36 mouse cellular contexts compared by ENCODE assay signal in the genomic region with DNA sequence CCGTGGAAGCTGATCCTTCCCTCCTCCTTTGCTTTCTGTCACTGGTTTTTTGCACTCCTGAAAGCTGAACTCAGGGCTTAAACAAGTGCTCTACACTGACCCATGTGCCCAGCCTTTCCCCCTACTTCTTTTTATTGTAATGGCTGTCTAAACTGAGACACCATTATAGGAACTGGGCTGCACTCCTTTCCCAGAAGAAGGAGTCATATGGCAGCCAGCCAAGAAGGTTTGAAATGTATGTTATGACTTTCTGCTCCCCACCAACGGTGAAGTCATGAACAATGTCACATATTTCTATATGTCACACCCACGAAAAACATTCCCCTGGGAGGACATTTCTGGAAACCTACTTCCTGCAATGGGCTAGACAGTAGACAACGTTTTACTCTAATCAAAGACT. TPM values are rescaled to one million over a fixed set of nuclear protein-coding genes. Genes with fewer than 3 reads are reported as not detected.
DNase-seq lines count a peak whose midpoint lies in the region; ATAC-seq and TF ChIP-seq lines count a peak whose summit lies in the region.
"Had no signal": no experiment of that assay in that cellular context is flagged by ENCODE, and none has a peak within 500 bp of the region (broad histone marks: within the 10 kb centered on the region; RNA-seq: fewer than 3 reads in every experiment).

No protein-coding gene starts in this region.

- H3K9ac ChIP-seq in embryonic facial prominence, embryonic 14.5 days (ENCODE audit: low read depth, low read length): no peak overlapping the region
- H3K9ac ChIP-seq in liver, embryonic 13.5 days: no peak overlapping the region
- H3K9ac ChIP-seq in intestine, embryonic 16.5 days (ENCODE audit: low read depth, low read length): no peak overlapping the region
- H3K9ac ChIP-seq in liver, postnatal 0 days (replicated peaks): no peak overlapping the region
- H3K9ac ChIP-seq: embryonic facial prominence, embryonic 12.5 days; forebrain, embryonic 13.5 days; hindbrain, embryonic 13.5 days; kidney, embryonic 15.5 days; limb, embryonic 13.5 days; lung, embryonic 15.5 days; midbrain, embryonic 13.5 days had no signal

- H3K4me1 ChIP-seq in embryonic facial prominence, embryonic 14.5 days (ENCODE audit: control insufficient read depth, insufficient read depth, low read length): no peaks in the 10 kb centered on the region
- H3K4me1 ChIP-seq in embryonic facial prominence, embryonic 10.5 days: no peaks in the 10 kb centered on the region
- peaks cover 45% of the 10 kb centered on the region for H3K4me1 ChIP-seq in liver, embryonic 13.5 days (replicated peaks)
- no peaks in the 10 kb centered on the region for H3K4me1 ChIP-seq in intestine, embryonic 16.5 days (ENCODE audit: control insufficient read depth, insufficient read depth, low read length)
- no peaks in the 10 kb centered on the region for H3K4me1 ChIP-seq in liver, postnatal 0 days (ENCODE audit: insufficient read depth)
- H3K4me1 ChIP-seq: embryonic facial prominence, embryonic 12.5 days; forebrain, embryonic 13.5 days; hindbrain, embryonic 13.5 days; kidney, embryonic 15.5 days; limb, embryonic 13.5 days; lung, embryonic 15.5 days; midbrain, embryonic 13.5 days had no signal

- no peaks in the 10 kb centered on the region for H3K36me3 ChIP-seq in embryonic facial prominence, embryonic 14.5 days (ENCODE audit: control insufficient read depth, insufficient read depth, low read length)
- H3K36me3 ChIP-seq in embryonic facial prominence, embryonic 10.5 days (replicated peaks): no peaks in the 10 kb centered on the region
- H3K36me3 ChIP-seq in liver, embryonic 13.5 days: peaks cover 74% of the 10 kb centered on the region
- no peaks in the 10 kb centered on the region for H3K36me3 ChIP-seq in intestine, embryonic 16.5 days (ENCODE audit: control insufficient read depth, insufficient read depth, low read length)
- peaks cover 32% of the 10 kb centered on the region for H3K36me3 ChIP-seq in liver, postnatal 0 days (replicated peaks; ENCODE audit: insufficient read depth, low read length)
- H3K36me3 ChIP-seq: embryonic facial prominence, embryonic 12.5 days; hindbrain, embryonic 13.5 days; kidney, embryonic 15.5 days; limb, embryonic 13.5 days; lung, embryonic 15.5 days; midbrain, embryonic 13.5 days had no signal

- H3K9me3 ChIP-seq in embryonic facial prominence, embryonic 14.5 days (ENCODE audit: control insufficient read depth, low read length): no peaks in the 10 kb centered on the region
- H3K9me3 ChIP-seq in embryonic facial prominence, embryonic 10.5 days: no peaks in the 10 kb centered on the region
- H3K9me3 ChIP-seq in liver, embryonic 13.5 days (replicated peaks): no peaks in the 10 kb centered on the region
- H3K9me3 ChIP-seq in intestine, embryonic 16.5 days (ENCODE audit: control insufficient read depth, low read length): no peaks in the 10 kb centered on the region
- H3K9me3 ChIP-seq in liver, postnatal 0 days (ENCODE audit: low read length): no peaks in the 10 kb centered on the region
- H3K9me3 ChIP-seq: embryonic facial prominence, embryonic 12.5 days; forebrain, embryonic 13.5 days; G1E; hindbrain, embryonic 13.5 days; kidney, embryonic 15.5 days; limb, embryonic 13.5 days; lung, embryonic 15.5 days; midbrain, embryonic 13.5 days had no signal

- H3K4me3 ChIP-seq in embryonic facial prominence, embryonic 14.5 days (ENCODE audit: low read depth, low read length): no peak overlapping the region
- H3K4me3 ChIP-seq in embryonic facial prominence, embryonic 10.5 days: no peak overlapping the region
- peak overlapping the region; percentile 28 for H3K4me3 ChIP-seq in liver, embryonic 13.5 days (replicated peaks)
- H3K4me3 ChIP-seq in intestine, embryonic 16.5 days (ENCODE audit: low read length): no peak overlapping the region
- no peak overlapping the region for H3K4me3 ChIP-seq in liver, postnatal 0 days (ENCODE audit: low read depth, low read length)
- H3K4me3 ChIP-seq: embryonic facial prominence, embryonic 12.5 days; forebrain, embryonic 13.5 days; hindbrain, embryonic 13.5 days; kidney, embryonic 15.5 days; left cerebral cortex, adult 2 months; limb, embryonic 13.5 days; lung, embryonic 15.5 days; midbrain, embryonic 13.5 days had no signal

- H3K27me3 ChIP-seq in embryonic facial prominence, embryonic 14.5 days (replicated peaks; ENCODE audit: control insufficient read depth, insufficient read depth, low read length): no peaks in the 10 kb centered on the region
- no peaks in the 10 kb centered on the region for H3K27me3 ChIP-seq in embryonic facial prominence, embryonic 10.5 days (replicated peaks; ENCODE audit: low read depth, poor library complexity, severe bottlenecking)
- H3K27me3 ChIP-seq in liver, embryonic 13.5 days: peaks cover 8% of the 10 kb centered on the region; the same call in 1 of the 2 replicates
- no peaks in the 10 kb centered on the region for H3K27me3 ChIP-seq in intestine, embryonic 16.5 days (replicated peaks; ENCODE audit: control insufficient read depth, insufficient read depth, low read length)
- H3K27me3 ChIP-seq in liver, postnatal 0 days (ENCODE audit: insufficient read depth, low read length): no peaks in the 10 kb centered on the region
- H3K27me3 ChIP-seq: embryonic facial prominence, embryonic 12.5 days; forebrain, embryonic 13.5 days; lung, embryonic 15.5 days; midbrain, embryonic 13.5 days; Patski had no signal

- no peak overlapping the region for H3K4me2 ChIP-seq in embryonic facial prominence, embryonic 14.5 days (ENCODE audit: low read depth, low read length)
- peak overlapping the region; percentile 47 for H3K4me2 ChIP-seq in liver, embryonic 13.5 days
- H3K4me2 ChIP-seq in intestine, embryonic 16.5 days (ENCODE audit: low read depth, low read length): no peak overlapping the region
- peak overlapping the region; percentile 1; the same call in 1 of the 2 replicates for H3K4me2 ChIP-seq in liver, postnatal 0 days (ENCODE audit: low read depth, low read length)
- H3K4me2 ChIP-seq: embryonic facial prominence, embryonic 12.5 days; forebrain, embryonic 13.5 days; hindbrain, embryonic 13.5 days; kidney, embryonic 15.5 days; limb, embryonic 13.5 days; lung, embryonic 15.5 days; midbrain, embryonic 13.5 days had no signal

- no peak for ATAC-seq in embryonic facial prominence, embryonic 14.5 days (ENCODE audit: low read depth)
- no peak for ATAC-seq in liver, embryonic 13.5 days (ENCODE audit: low read depth)
- peak; percentile 27; the same call in 1 of the 2 replicates for ATAC-seq in intestine, embryonic 16.5 days
- no peak for ATAC-seq in liver, postnatal 0 days
- ATAC-seq: forebrain, embryonic 13.5 days; midbrain, embryonic 13.5 days; Patski had no signal

- peak; percentile 19 for DNase-seq in embryonic facial prominence, embryonic 14.5 days (ENCODE audit: low spot score)
- DNase-seq in embryonic facial prominence, embryonic 10.5 days (ENCODE audit: low spot score): no peak
- no peak for DNase-seq in liver, embryonic 13.5 days
- DNase-seq in liver: no peak
- no peak for DNase-seq in liver, postnatal 0 days
- no peak for DNase-seq in adrenal gland, adult 8-10 months
- no peak for DNase-seq in spleen, postnatal 14 days (ENCODE audit: low spot score in 2 of 2)
- DNase-seq: adrenal gland, postnatal 14 days; cerebellum, adult 11 months; cerebellum, adult 9-10 months; cerebellum, postnatal 36 days; gastrocnemius, postnatal 14 days; heart, postnatal 36 days; kidney, adult 18-20 months; kidney, postnatal 25 days; right cerebral cortex, postnatal 14 days; thymus, adult 2 months had no signal

- no peak overlapping the region for H3K27ac ChIP-seq in embryonic facial prominence, embryonic 14.5 days (replicated peaks; ENCODE audit: low read depth, low read length)
- no peak overlapping the region for H3K27ac ChIP-seq in embryonic facial prominence, embryonic 10.5 days (replicated peaks)
- no peak overlapping the region; the same call in 1 of the 2 replicates for H3K27ac ChIP-seq in liver, embryonic 13.5 days
- H3K27ac ChIP-seq in intestine, embryonic 16.5 days (ENCODE audit: low read length): no peak overlapping the region
- H3K27ac ChIP-seq in liver, postnatal 0 days (ENCODE audit: low read depth): no peak overlapping the region
- H3K27ac ChIP-seq: embryonic facial prominence, embryonic 12.5 days; forebrain, embryonic 13.5 days; hindbrain, embryonic 13.5 days; kidney, embryonic 15.5 days; left cerebral cortex, adult 2 months; limb, embryonic 13.5 days; lung, embryonic 15.5 days; macrophage; midbrain, embryonic 13.5 days had no signal

- no peak for TF ChIP-seq EP300 in liver, postnatal 0 days (IDR thresholded peaks at IDR 0.05; ENCODE audit: low read depth)

- 46% methylated on average over 4 of the region's 4 CpGs for WGBS in embryonic facial prominence, embryonic 14.5 days
- 76% methylated on average over 4 of the region's 4 CpGs for WGBS in embryonic facial prominence, embryonic 10.5 days
- WGBS in liver, embryonic 13.5 days (ENCODE audit: insufficient replicate concordance): 60% methylated on average over 4 of the region's 4 CpGs
- 35% methylated on average over 4 of the region's 4 CpGs for WGBS in intestine, embryonic 16.5 days
- WGBS in liver, postnatal 0 days (ENCODE audit: insufficient replicate concordance): 61% methylated on average over 4 of the region's 4 CpGs

- TF ChIP-seq CTCF in liver, postnatal 0 days (IDR thresholded peaks at IDR 0.05; ENCODE audit: low read depth): no peak

RNA-seq across cellular contexts. Expression of a gene that starts 5.3 kb away (rescaled TPM):
- 3.6 and 3.7 TPM in 2 replicates for polyA plus RNA-seq in embryonic facial prominence, embryonic 14.5 days (2014; fragmentation: Nextera tagmentation; extraction: Ambion mirVana)
- polyA plus RNA-seq in embryonic facial prominence, embryonic 10.5 days (2016; fragmentation: Nextera tagmentation; extraction: Ambion mirVana): 5.8 and 6.0 TPM in 2 replicates
- 286 and 323 TPM in 2 replicates for polyA plus RNA-seq in liver, embryonic 13.5 days (2015; fragmentation: Nextera tagmentation; extraction: Ambion mirVana)
- 3.3 and 5.7 TPM in 2 replicates for polyA plus RNA-seq in intestine, embryonic 16.5 days (2015; fragmentation: Nextera tagmentation; extraction: Ambion mirVana)
- 85.7 and 86.7 TPM in 2 replicates for polyA plus RNA-seq in liver, postnatal 0 days (2015; fragmentation: Nextera tagmentation; extraction: Ambion mirVana)
- total RNA-seq in adrenal gland, adult 8-10 months (2022): under 1 TPM in 1 of 4 experiments, not detected in 3; 0.17 TPM
- total RNA-seq: gastrocnemius, postnatal 14 days; granulocyte monocyte progenitor cell, adult 5-6 weeks; layer of hippocampus, adult 18-20 months; left cerebral cortex, adult 2 months; left cerebral cortex, postnatal 25 days had no signal
- polyA plus RNA-seq: macrophage; small intestine, adult 2 months; thymus, adult 2 months had no signal

RNA-seq across cellular contexts. Expression of a gene that starts 7.6 kb away (rescaled TPM):
- 0.10 and 0.15 TPM in 2 replicates for polyA plus RNA-seq in embryonic facial prominence, embryonic 14.5 days (2014; fragmentation: Nextera tagmentation; extraction: Ambion mirVana)
- 0.21 and 0.36 TPM in 2 replicates for polyA plus RNA-seq in embryonic facial prominence, embryonic 10.5 days (2016; fragmentation: Nextera tagmentation; extraction: Ambion mirVana)
- 0.22 and 0.34 TPM in 2 replicates for polyA plus RNA-seq in liver, embryonic 13.5 days (2015; fragmentation: Nextera tagmentation; extraction: Ambion mirVana)
- 8.5 and 11.6 TPM in 2 replicates for polyA plus RNA-seq in intestine, embryonic 16.5 days (2015; fragmentation: Nextera tagmentation; extraction: Ambion mirVana)
- 0.12 TPM in 1 of 2 replicates, not detected in the other for polyA plus RNA-seq in liver, postnatal 0 days (2015; fragmentation: Nextera tagmentation; extraction: Ambion mirVana)
- total RNA-seq in adrenal gland, adult 8-10 months (2022): under 1 TPM in 1 of 4 experiments, not detected in 3; 0.24 TPM
- total RNA-seq: adrenal gland, postnatal 14 days; gastrocnemius, postnatal 14 days; granulocyte monocyte progenitor cell, adult 5-6 weeks; heart, postnatal 36 days; layer of hippocampus, adult 18-20 months; layer of hippocampus, postnatal 10 days; left cerebral cortex, adult 2 months; left cerebral cortex, postnatal 25 days; megakaryocyte-erythroid progenitor cell, adult 5-6 weeks had no signal
- polyA plus RNA-seq: G1E, macrophage had no signal

RNA-seq across cellular contexts. Expression of a gene that starts 15.3 kb away (rescaled TPM):
- polyA plus RNA-seq in embryonic facial prominence, embryonic 14.5 days (2014; fragmentation: Nextera tagmentation; extraction: Ambion mirVana): not detected in 2 replicates
- polyA plus RNA-seq in embryonic facial prominence, embryonic 10.5 days (2016; fragmentation: Nextera tagmentation; extraction: Ambion mirVana): not detected in 2 replicates
- polyA plus RNA-seq in liver, embryonic 13.5 days (2015; fragmentation: Nextera tagmentation; extraction: Ambion mirVana): 0.17 TPM in 1 of 2 replicates, not detected in the other
- 2.3 and 2.6 TPM in 2 replicates for polyA plus RNA-seq in intestine, embryonic 16.5 days (2015; fragmentation: Nextera tagmentation; extraction: Ambion mirVana)
- polyA plus RNA-seq in liver, postnatal 0 days (2015; fragmentation: Nextera tagmentation; extraction: Ambion mirVana): not detected in 2 replicates
- 1 to 10 TPM in 3 of 4 experiments, under 1 TPM in 1; 0.42 to 6.1 (median 3.3) TPM for total RNA-seq in adrenal gland, adult 8-10 months (2022)
- total RNA-seq: adrenal gland, postnatal 14 days; G1E; gastrocnemius, postnatal 14 days; granulocyte monocyte progenitor cell, adult 5-6 weeks; heart, postnatal 36 days; layer of hippocampus, adult 18-20 months; layer of hippocampus, postnatal 10 days; left cerebral cortex, adult 2 months; left cerebral cortex, postnatal 25 days; megakaryocyte-erythroid progenitor cell, adult 5-6 weeks had no signal
- polyA plus RNA-seq: embryonic facial prominence, embryonic 12.5 days; forebrain, embryonic 13.5 days; G1E; hindbrain, embryonic 13.5 days; kidney, embryonic 15.5 days; limb, embryonic 13.5 days; lung, embryonic 15.5 days; macrophage; midbrain, embryonic 13.5 days; neural tube, embryonic 14.5 days; Patski had no signal

RNA-seq across cellular contexts. Expression of a gene that starts 23.3 kb away (rescaled TPM):
- not detected in 2 replicates for polyA plus RNA-seq in embryonic facial prominence, embryonic 14.5 days (2014; fragmentation: Nextera tagmentation; extraction: Ambion mirVana)
- not detected in 2 replicates for polyA plus RNA-seq in embryonic facial prominence, embryonic 10.5 days (2016; fragmentation: Nextera tagmentation; extraction: Ambion mirVana)
- 0.09 TPM in 1 of 2 replicates, not detected in the other for polyA plus RNA-seq in liver, embryonic 13.5 days (2015; fragmentation: Nextera tagmentation; extraction: Ambion mirVana)
- polyA plus RNA-seq in intestine, embryonic 16.5 days (2015; fragmentation: Nextera tagmentation; extraction: Ambion mirVana): 63.1 and 69.7 TPM in 2 replicates
- not detected in 2 replicates for polyA plus RNA-seq in liver, postnatal 0 days (2015; fragmentation: Nextera tagmentation; extraction: Ambion mirVana)
- total RNA-seq in adrenal gland, adult 8-10 months (2022): not detected
- total RNA-seq: adrenal gland, postnatal 14 days; G1E; gastrocnemius, postnatal 14 days; granulocyte monocyte progenitor cell, adult 5-6 weeks; heart, postnatal 36 days; layer of hippocampus, adult 18-20 months; layer of hippocampus, postnatal 10 days; left cerebral cortex, adult 2 months; left cerebral cortex, postnatal 25 days; megakaryocyte-erythroid progenitor cell, adult 5-6 weeks had no signal
- polyA plus RNA-seq: embryonic facial prominence, embryonic 12.5 days; forebrain, embryonic 13.5 days; G1E; hindbrain, embryonic 13.5 days; kidney, embryonic 15.5 days; limb, embryonic 13.5 days; macrophage; midbrain, embryonic 13.5 days; neural tube, embryonic 14.5 days; Patski had no signal

RNA-seq across cellular contexts. Expression of a gene that starts 37.7 kb away (rescaled TPM):
- 28.5 and 31.9 TPM in 2 replicates for polyA plus RNA-seq in embryonic facial prominence, embryonic 14.5 days (2014; fragmentation: Nextera tagmentation; extraction: Ambion mirVana)
- polyA plus RNA-seq in embryonic facial prominence, embryonic 10.5 days (2016; fragmentation: Nextera tagmentation; extraction: Ambion mirVana): 42.1 and 45.6 TPM in 2 replicates
- polyA plus RNA-seq in liver, embryonic 13.5 days (2015; fragmentation: Nextera tagmentation; extraction: Ambion mirVana): 12.1 and 12.4 TPM in 2 replicates
- polyA plus RNA-seq in intestine, embryonic 16.5 days (2015; fragmentation: Nextera tagmentation; extraction: Ambion mirVana): 36.5 and 39.2 TPM in 2 replicates
- 16.8 and 19.1 TPM in 2 replicates for polyA plus RNA-seq in liver, postnatal 0 days (2015; fragmentation: Nextera tagmentation; extraction: Ambion mirVana)
- 10 to 100 TPM; 60.6 to 88.8 (median 74.4) TPM for total RNA-seq in adrenal gland, adult 8-10 months (2022)

Comparison
In these comparisons a context has a peak if more than half of its experiments do, and no peak if none do; other contexts are left out.
1. H3K4me2 ChIP-seq: peak in liver, embryonic 13.5 days (single experiment) and liver, postnatal 0 days (single experiment); none in embryonic facial prominence, embryonic 14.5 days (single experiment) and intestine, embryonic 16.5 days (single experiment).
2. RNA of a gene that starts 5.3 kb away (polyA plus RNA-seq): 286 to 323 TPM in liver, embryonic 13.5 days and 85.7 to 86.7 TPM in liver, postnatal 0 days; 5.8 to 6.0 TPM in embryonic facial prominence, embryonic 10.5 days, 3.3 to 5.7 TPM in intestine, embryonic 16.5 days and 3.6 to 3.7 TPM in embryonic facial prominence, embryonic 14.5 days; every median in the first group is over 10 times any median in the second.